Mouse (Mus musculus) brain, embryonic 14.5 days (tissue): Measurements from ENCODE around the gene Msh5. TPM values are rescaled to one million over a fixed set of nuclear protein-coding genes. Genes with fewer than 3 reads are reported as not detected.

Experiments used
- DNase-seq: peaks from one replicate; pipeline ENCODE4 v3.0.0-alpha.2; 2011; ENCODE audit warnings: low read depth
- CTCF ChIP-seq: fragments of 200-500 bp; IDR thresholded peaks from 2 replicates; pipeline ENCODE4 v1.5.1; 2012; ENCODE audit warnings: inconsistent platforms, mild to moderate bottlenecking, moderate library complexity, borderline replicate concordance; ENCODE audit not compliant: insufficient read depth, insufficient read length; ENCODE audit errors: extremely low read depth
- POLR2A ChIP-seq: fragments of 200-500 bp; IDR thresholded peaks from 2 replicates; pipeline ENCODE4 v1.6.1; 2012; ENCODE audit warnings: mild to moderate bottlenecking, inconsistent platforms, borderline replicate concordance; ENCODE audit not compliant: poor library complexity, insufficient read depth, insufficient read length, severe bottlenecking; ENCODE audit errors: extremely low read depth
- polyA plus RNA-seq: library from polyadenylated mRNA; depleted of rRNA; stranded (reverse); fragments of >200 nt; gene quantifications from 2 replicates; pipeline ENCODE4 v1.2.3, GENCODE M21; 2012; rRNA removed

Gene Msh5
- 4.2 and 6.4 TPM in 2 replicates for polyA plus RNA-seq

DNA sequence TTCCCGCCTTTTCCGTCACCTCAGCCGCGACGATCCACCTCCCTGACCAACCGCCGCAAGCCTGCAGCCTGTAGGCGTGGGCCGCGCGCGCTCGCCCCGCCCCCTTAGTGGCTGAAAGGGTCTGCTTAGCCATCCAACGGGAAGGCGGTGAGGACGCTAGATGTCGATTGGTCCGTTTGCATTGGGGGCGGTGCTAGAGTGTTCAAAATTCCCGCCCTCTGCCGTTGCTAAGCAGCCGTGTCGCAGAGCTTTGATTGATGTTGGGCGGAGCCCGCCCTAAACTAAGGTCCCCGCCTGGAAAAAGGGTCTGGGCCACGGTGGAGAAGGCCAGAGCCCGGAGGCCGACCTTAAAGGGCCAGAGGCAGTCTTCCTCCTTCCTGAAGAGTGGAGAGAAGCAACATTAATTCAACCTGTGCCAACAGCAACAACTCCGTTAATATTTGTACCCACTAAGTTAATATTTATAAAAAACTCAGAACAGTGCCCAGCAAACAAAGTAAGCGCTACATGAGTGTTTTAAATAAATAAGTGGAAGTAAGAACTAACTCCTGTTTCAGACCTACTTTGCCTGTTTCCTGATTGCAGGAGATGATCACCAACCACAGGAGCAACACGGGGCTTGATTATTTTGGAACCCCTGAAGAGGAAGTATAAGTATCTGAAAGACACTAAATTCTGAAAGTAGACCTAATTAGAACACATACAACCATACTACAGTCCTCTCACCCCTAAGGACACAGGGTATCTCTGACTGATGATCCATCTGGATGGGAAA is at the start of gene Msh5:
Gene Msh5, minus strand, starts transcription at position 65 of the 775 bp plus-strand sequence.
- DNase-seq, result peak; percentile 99
- TF ChIP-seq CTCF (no peak), POLR2A (no peak)

DNA sequence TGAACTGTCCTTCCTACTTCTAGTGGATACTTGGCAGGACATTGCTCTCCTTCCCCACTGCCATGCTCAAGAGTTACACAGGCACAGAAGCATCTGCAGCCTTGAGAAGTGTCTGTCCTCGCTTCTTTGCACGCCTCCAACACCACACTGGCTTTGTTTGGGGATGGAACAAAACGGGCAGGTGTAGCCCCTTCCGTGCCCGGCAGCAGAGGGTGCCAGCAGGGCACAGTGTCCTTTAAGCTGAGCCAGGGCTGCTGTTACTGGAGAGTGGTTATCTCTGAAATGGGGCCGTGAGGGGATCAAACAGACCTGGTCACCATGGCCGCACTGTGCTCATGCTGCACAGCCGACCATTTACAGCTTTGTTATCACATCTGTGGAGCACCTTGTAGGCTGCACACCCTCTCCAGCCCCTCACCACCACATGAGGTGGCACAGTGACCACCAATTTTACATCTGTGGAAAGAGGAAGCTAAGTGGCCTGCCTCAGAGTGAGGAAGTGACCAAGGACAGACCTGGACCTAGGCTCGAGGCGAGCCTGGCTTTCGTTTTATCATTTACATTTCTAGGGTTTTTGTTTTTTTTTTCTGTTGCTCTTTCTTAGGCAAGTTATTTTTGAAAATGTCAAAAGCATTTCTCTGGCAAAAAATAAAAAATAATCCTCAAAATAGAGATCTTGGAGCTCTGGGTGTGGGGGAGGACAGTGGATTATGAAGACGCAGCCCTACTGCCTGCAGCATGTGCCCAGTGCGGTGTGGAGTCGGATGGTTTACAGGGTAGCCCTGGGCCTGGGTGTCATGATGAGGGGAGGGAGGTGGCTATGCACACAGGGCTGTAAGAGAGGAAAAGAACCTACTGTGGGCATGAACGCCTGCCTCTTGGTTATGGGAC is 48.2 kb upstream of the Msh5 start:
- no peak for DNase-seq
- TF ChIP-seq POLR2A, result no peak
- TF ChIP-seq CTCF, result no peak

DNA sequence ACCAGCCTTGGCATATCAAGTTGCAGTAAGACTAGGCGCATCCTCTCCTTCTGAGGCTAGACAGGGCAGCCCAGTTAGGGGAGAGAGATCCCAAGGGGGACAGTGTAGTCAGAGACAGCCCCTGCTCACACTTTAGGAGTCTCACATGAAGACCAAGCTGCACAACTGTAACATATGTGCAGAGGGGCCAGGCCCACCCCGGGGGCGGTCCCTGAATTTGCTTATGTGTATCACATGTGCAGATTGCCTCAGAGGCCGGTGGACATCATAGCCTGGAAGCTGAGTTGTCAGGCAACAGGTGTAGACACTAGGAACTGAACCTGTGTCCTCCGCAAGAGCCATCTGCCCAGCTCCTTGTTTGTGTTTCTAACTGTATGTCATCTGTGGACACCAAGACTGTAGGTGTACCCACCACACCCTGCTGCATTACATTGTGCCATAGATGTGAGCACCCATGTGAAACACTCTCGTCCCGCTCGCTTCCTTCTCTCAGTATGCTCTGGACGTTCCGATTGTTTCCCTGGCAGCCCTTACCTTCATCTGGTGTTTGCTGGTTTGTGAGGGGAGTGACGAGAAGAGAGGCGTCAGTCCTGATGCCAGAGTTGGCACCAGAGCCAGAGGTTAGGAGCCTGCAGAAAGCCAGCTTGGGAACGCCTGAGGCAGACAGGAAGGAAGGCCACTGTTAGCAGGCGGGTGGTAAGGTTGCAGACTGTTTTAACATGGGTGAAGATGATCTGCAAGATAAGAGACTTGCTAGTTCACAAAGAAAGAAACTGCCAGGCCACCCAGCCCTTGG is 46.1 kb upstream of the Msh5 start:
- TF ChIP-seq CTCF (no peak), POLR2A (no peak)
- no peak for DNase-seq

DNA sequence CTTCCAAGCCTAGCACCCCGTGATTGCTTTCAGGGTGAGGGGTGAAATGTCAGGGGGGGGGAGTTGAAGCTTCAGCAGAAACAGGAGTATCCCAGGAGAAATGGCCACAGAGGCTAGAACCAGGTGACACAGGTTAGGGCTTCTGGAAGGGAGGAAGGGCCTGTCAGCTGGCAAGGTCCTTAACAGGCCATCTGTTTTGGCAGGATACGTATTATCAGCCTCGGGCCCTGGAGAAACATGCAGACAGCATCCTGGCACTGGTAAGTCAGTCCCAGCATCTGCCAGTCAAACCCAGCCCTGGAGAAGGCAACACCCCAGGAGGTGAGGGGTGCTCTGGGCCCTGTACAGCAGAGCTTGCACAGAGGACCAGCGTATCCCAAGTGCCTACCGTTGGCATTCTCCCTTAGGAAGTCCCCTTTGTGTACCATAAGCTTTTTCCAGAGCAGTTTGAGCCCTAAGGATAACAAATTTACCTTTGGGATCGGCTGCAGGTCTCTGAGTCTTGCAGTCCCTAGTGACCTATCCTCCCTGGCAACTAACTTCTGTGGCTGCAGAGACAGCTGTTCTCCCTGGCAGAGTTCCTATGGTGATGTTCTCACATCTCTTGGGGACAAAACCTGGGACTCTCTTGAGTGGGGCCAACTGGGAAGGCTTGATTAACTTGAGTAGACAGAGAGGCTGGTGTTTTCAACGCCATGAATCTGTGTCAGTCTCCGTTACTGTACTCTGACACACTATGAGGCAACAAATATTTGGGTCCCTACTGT is 43.8 kb upstream of the Msh5 start:
- peak; percentile 78 for DNase-seq
- TF ChIP-seq CTCF (no peak), POLR2A (no peak)

DNA sequence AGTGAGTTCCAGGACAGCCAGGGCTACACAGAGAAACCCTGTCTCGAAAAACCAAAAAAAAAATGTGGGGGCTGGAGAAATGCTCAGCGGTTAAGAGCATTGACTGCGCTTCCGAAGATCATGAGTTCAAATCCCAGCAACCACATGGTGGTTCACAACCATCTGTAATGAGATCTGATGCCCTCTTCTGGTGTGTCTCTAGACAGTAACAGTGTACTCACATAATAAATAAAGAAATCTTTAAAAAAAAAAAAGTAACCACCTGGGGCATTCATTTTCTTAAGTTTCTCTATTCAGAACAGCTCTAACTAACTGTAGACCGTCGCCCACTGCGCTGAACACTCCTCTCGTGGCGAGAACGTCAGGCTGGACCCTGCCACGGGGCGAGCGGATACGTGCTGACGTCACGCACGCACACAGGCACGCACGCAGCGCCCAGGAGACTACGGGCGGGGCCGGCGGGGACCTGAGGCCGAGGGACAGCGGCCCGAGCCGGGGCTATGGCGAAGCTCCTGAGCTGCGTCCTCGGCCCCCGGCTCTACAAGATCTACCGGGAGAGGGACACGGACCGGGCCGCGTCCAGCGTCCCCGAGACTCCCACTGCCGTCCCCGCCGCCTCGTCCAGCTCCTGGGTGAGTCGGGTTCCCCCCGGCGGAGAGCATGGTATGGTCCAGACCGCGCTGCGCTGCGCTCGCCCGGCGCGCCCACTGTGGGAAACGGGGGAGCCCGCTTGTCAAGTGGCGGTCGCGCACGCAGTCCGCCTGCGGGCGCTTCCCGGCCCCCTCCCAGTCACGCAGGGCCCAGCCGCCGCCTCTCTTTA is 42.5 kb upstream of the Msh5 start, which contains the start of gene Abhd16a:
Gene Abhd16a, plus strand, starts transcription at position 439 of the 820 bp plus-strand sequence.
- TF ChIP-seq CTCF (no peak), POLR2A (peak; percentile 90)
- DNase-seq, result peak; percentile 97

DNA sequence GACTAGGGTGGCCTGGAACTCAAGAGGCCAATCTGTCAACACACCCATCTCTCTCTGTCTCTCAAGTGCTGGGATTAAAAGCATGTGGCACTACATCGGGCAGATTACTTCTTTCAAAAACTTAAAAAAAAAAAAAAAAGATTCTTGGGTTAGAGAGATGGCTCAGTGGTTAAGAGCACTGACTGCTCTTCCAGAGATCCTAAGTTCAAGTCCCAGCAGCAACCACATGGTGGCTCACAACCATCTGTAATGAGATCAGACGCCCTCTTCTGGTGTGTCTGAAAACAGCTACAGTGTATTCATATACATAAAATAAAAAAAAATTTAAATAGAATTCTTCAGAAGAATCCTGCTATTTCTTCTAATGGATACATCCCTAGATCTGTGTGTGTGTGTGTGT is 41.6 kb upstream of the Msh5 start:
- no peak for DNase-seq
- TF ChIP-seq CTCF (no peak), POLR2A (no peak)

DNA sequence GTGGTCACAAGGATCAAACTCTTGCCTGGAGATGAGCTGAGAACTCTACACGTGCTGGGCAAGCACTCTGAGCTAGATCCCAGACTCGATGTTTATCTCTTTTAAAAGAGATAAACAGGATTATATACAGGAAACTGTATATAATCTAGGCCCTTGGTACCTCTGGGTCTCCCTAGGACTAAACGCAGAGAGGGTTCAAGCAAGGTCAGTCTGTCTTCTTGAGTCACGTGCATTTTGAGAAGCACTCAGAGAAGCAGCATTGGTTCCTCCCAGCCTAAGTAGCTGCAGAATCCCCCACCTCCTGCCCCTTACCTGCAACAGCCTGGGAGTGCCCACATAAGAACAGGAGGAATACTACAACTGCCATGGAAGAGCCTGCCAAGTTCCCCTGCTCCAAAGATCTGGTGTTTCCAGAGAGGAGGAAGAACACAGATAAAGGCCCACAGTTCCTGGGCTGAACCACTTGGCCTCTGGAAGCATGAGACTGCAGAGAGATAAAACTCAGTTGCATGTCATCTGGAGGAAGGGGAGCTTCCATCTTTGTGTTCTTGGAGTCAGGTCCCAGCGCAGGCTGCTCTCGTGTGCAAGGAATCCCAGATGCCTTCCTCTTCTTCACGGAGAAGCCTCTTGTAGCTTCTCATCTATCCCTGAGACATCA is 38.8 kb upstream of the Msh5 start, which contains the start of gene Ly6g6f:
Gene Ly6g6f, minus strand, starts transcription at position 403 of the 658 bp plus-strand sequence.
- DNase-seq, result no peak
- TF ChIP-seq CTCF, result no peak
- no peak for TF ChIP-seq POLR2A

DNA sequence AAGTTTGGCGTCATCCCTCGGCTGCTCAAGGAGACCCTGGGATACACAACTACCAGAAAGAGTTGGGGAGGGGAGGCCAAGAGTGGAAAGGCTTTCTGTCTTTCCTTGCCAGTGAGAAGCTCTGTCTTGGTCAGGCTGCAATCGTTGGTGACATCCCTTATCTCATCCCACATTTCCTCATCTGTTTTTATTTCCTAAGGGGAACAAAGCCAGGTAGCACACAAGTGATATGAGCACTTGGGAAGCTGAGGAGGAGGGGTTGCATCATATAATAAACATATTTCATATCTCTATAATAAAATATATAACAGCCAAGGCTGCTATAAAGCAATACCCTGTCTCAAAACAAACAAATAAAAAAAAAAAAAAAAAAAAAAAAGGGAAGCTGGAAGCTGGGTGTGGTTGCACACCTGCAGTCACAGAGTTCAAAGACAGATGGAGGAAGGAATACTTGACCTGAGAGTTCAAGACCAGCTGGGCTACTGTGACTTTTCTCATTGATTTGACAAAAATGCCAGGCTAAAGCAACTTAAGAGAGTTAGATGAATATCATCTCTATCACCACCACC is 37.5 kb upstream of the Msh5 start:
- no peak for TF ChIP-seq CTCF
- no peak for TF ChIP-seq POLR2A

DNA sequence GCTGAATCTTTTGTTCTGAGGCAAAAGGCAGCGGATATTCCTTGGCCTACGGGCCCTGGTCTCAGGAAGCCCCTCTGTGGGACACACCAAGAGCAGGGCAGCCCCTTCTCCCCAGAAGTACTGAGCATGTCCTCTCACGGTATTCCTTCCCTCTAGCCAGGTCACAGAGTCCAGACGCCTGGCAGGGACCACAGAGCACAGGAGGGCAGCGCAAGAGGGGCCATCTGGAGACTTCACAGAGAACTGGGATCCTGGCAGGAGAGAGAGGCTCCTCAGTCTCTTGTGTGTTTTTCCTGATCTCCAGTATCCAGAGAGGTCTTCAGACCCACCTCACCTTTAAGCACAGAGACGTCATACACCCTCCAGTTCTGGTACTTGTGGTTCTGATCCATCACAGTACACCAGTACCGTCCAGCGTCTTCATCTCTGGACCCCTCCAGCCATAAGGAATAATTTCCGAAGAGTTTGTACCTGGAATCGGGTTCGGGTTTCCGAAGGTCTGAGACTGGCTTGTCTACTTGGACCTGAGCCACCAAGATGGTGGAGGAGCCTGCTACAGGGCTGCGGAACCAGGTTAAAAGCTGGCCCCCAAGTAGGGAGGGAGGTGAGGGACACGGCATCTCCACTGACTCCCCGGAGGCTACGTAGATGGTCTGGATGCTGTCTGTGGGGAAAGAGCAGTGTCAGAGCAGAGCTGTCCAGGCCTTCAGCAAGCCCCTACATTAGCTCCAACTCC is 36.5 kb upstream of the Msh5 start:
- TF ChIP-seq CTCF, result no peak
- no peak for TF ChIP-seq POLR2A
- no peak for DNase-seq

More for the DNA sequence above, 37.5 kb upstream of the Msh5 start:
- no peak for DNase-seq

DNA sequence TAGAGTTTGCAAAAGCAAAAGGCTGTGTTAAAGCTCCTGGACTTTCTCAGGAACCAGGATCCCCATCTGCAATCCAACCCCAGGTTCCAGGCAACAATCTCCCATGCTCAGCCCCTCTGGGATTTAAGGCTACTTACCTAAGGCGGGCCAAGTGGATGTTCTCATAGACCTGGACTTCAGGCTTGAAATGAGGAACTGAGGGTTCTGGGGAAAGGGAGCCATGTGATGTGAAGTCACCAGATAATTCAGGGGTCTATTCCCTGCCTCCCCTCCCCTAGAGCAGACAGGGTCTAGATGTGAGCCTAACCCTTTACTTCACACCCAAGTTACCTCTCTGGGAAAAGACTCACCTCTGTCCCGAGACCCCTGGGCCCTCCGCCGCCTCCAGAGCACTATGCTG is 34.2 kb upstream of the Msh5 start:
- TF ChIP-seq POLR2A (no peak), CTCF (no peak)
- no peak for DNase-seq

DNA sequence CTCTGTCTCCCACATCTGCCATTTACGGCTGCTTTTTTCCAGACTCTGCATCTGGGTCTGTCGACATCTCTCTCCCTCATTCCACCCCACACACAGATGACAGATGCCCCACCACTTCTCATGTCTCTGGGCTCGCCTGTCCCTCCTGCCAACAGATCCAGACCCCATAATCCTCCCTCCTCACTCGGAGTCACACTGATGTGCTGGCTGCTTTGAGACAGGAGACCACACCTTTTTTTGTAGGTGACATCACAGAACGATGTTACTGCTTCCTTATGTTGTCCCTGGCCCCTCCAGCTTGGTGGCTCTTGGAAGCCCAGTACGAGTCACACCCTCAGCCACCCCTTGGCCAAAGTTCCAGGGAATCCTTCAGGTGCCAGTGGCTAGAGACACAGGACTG is 33.7 kb upstream of the Msh5 start:
- DNase-seq, result no peak
- TF ChIP-seq CTCF (no peak), POLR2A (no peak)
